ENCODE assay signal across 10 mouse cellular contexts in genomic region chr1:73089636-73090035, GRCm38 (mm10).
A peak's percentile ranks its signal among the peaks of the same experiment; 100 is the strongest.
DNase-seq lines count a peak whose midpoint lies in the region; ATAC-seq and TF ChIP-seq lines count a peak whose summit lies in the region.
"Had no signal": no experiment of that assay in that cellular context is flagged by ENCODE, and none has a peak within 500 bp of the region (broad histone marks: within the 10 kb centered on the region; RNA-seq: fewer than 3 reads in every experiment).

No protein-coding gene starts in this region.

- 22% methylated on average over 3 of the region's 3 CpGs for WGBS in embryonic facial prominence, embryonic 10.5 days
- WGBS in hindbrain, embryonic 14.5 days: 22% methylated on average over 3 of the region's 3 CpGs
- 21% methylated on average over 3 of the region's 3 CpGs for WGBS in midbrain, postnatal 0 days

- no peak overlapping the region for H3K4me3 ChIP-seq in layer of hippocampus, adult 2 months
- H3K4me3 ChIP-seq in embryonic facial prominence, embryonic 10.5 days: no peak overlapping the region
- no peak overlapping the region for H3K4me3 ChIP-seq in hindbrain, embryonic 14.5 days (replicated peaks; ENCODE audit: low read length)
- H3K4me3 ChIP-seq in midbrain, postnatal 0 days (ENCODE audit: low read depth, low read length): no peak overlapping the region

- DNase-seq in layer of hippocampus, adult 2 months (ENCODE audit: low spot score in 2 of 2): no peak
- DNase-seq in layer of hippocampus, adult 8-10 months (ENCODE audit: low spot score in 2 of 2): no peak
- peak; percentile 63 for DNase-seq in embryonic facial prominence, embryonic 10.5 days (ENCODE audit: low spot score)
- DNase-seq in hindbrain, embryonic 14.5 days (ENCODE audit: low spot score): no peak
- DNase-seq in midbrain, postnatal 0 days (ENCODE audit: low spot score): peak; percentile 7
- no peak for DNase-seq in thymus, postnatal 10 days (ENCODE audit: low spot score in 2 of 2)
- DNase-seq in gastrocnemius, postnatal 4 days (ENCODE audit: low spot score in 2 of 2): no peak
- DNase-seq: gastrocnemius, postnatal 14 days; heart, postnatal 10 days; kidney, postnatal 10 days had no signal

- ATAC-seq in hindbrain, embryonic 14.5 days (ENCODE audit: low FRiP score): peak; percentile 53; the same call in 1 of the 2 replicates
- no peak for ATAC-seq in midbrain, postnatal 0 days (ENCODE audit: low FRiP score)

- peak overlapping the region; percentile 39; the same call in 1 of the 2 replicates for H3K27ac ChIP-seq in layer of hippocampus, adult 2 months
- H3K27ac ChIP-seq in embryonic facial prominence, embryonic 10.5 days (replicated peaks): peak overlapping the region; percentile 58
- H3K27ac ChIP-seq in hindbrain, embryonic 14.5 days: no peak overlapping the region
- H3K27ac ChIP-seq in midbrain, postnatal 0 days (ENCODE audit: low read depth, low read length): no peak overlapping the region

- no peaks in the 10 kb centered on the region for H3K27me3 ChIP-seq in embryonic facial prominence, embryonic 10.5 days (replicated peaks; ENCODE audit: low read depth, poor library complexity, severe bottlenecking)
- no peaks in the 10 kb centered on the region for H3K27me3 ChIP-seq in hindbrain, embryonic 14.5 days (ENCODE audit: control insufficient read depth, insufficient read depth, low read length)
- no peaks in the 10 kb centered on the region for H3K27me3 ChIP-seq in midbrain, postnatal 0 days (ENCODE audit: insufficient read depth, low read length)

- H3K4me2 ChIP-seq in hindbrain, embryonic 14.5 days (replicated peaks): no peak overlapping the region
- no peak overlapping the region for H3K4me2 ChIP-seq in midbrain, postnatal 0 days (ENCODE audit: low read depth, low read length, poor library complexity, severe bottlenecking)

- no peaks in the 10 kb centered on the region for H3K36me3 ChIP-seq in embryonic facial prominence, embryonic 10.5 days (replicated peaks)
- no peaks in the 10 kb centered on the region for H3K36me3 ChIP-seq in hindbrain, embryonic 14.5 days (replicated peaks; ENCODE audit: control insufficient read depth, insufficient read depth)
- no peaks in the 10 kb centered on the region for H3K36me3 ChIP-seq in midbrain, postnatal 0 days (ENCODE audit: insufficient read depth, low read length)

- H3K9ac ChIP-seq in hindbrain, embryonic 14.5 days: no peak overlapping the region
- H3K9ac ChIP-seq in midbrain, postnatal 0 days (replicated peaks; ENCODE audit: low read length, poor library complexity, severe bottlenecking): no peak overlapping the region

- TF ChIP-seq CTCF in layer of hippocampus, adult 2 months (conservative IDR thresholded peaks at IDR 0.05): no peak
- TF ChIP-seq CTCF in midbrain, postnatal 0 days (IDR thresholded peaks at IDR 0.05): no peak

- H3K4me1 ChIP-seq in embryonic facial prominence, embryonic 10.5 days: peaks cover 33% of the 10 kb centered on the region
- no peaks in the 10 kb centered on the region; the same call in 1 of the 2 replicates for H3K4me1 ChIP-seq in hindbrain, embryonic 14.5 days (replicated peaks; ENCODE audit: control insufficient read depth, insufficient read depth, low read length)
- H3K4me1 ChIP-seq in midbrain, postnatal 0 days (ENCODE audit: insufficient read depth, low read length): no peaks in the 10 kb centered on the region

- no peaks in the 10 kb centered on the region for H3K9me3 ChIP-seq in embryonic facial prominence, embryonic 10.5 days
- no peaks in the 10 kb centered on the region for H3K9me3 ChIP-seq in hindbrain, embryonic 14.5 days (ENCODE audit: control insufficient read depth, low read length)
- H3K9me3 ChIP-seq in midbrain, postnatal 0 days (ENCODE audit: low read length): no peaks in the 10 kb centered on the region

Comparison
In these comparisons a context has a peak if more than half of its experiments do, and no peak if none do; other contexts are left out.
1. DNase-seq: peak in embryonic facial prominence, embryonic 10.5 days (single experiment) and midbrain, postnatal 0 days (single experiment); none in layer of hippocampus, adult 2 months (0 of 2), layer of hippocampus, adult 8-10 months (0 of 2), hindbrain, embryonic 14.5 days (single experiment), thymus, postnatal 10 days (0 of 2) and gastrocnemius, postnatal 4 days (0 of 2).
2. H3K27ac ChIP-seq: peak in layer of hippocampus, adult 2 months (single experiment) and embryonic facial prominence, embryonic 10.5 days (single experiment); none in hindbrain, embryonic 14.5 days (single experiment) and midbrain, postnatal 0 days (single experiment).